Mouse (Mus musculus) urinary bladder, postnatal 0 days (tissue): ENCODE data around the gene Nxph2. TPM values are rescaled to one million over a fixed set of nuclear protein-coding genes. Genes with fewer than 3 reads are reported as not detected.

ENCODE experiments used
- polyA plus RNA-seq: library from polyadenylated mRNA; unstranded; fragments of >200 nt; fragmentation: Nextera tagmentation; extraction: Ambion mirVana; gene quantifications from 2 replicates; pipeline ENCODE4 v1.2.1, GENCODE M21; 2015

Nxph2 gene
- not detected in 2 replicates for polyA plus RNA-seq

GRCm38 (mm10) chr2:23320746-23321585 is at the start of gene Nxph2:
Nxph2 (plus strand) TSS chr2:23321246.

Other genes starting within 250 kb of the Nxph2 start
- gene Mastl, start 165.2 kb upstream of the Nxph2 start, polyA plus RNA-seq = 2.2 and 3.6 TPM in 2 replicates
- gene Yme1l1, start 164.9 kb upstream of the Nxph2 start, polyA plus RNA-seq = 40.3 and 48.7 TPM in 2 replicates
- not detected in 2 replicates for gene 4931423N10Rik, start 113.8 kb upstream of the Nxph2 start, polyA plus RNA-seq